Mouse (Mus musculus) stomach, postnatal 0 days (tissue): ENCODE data around the gene BC048562.

Source experiments
- CTCF ChIP-seq: IDR thresholded peaks from 2 replicates; pipeline ENCODE4 v1.5.1; 2016; ENCODE audit warnings: antibody characterized with exemption, low read depth, mild to moderate bottlenecking, moderate library complexity
- EP300 ChIP-seq: optimal IDR thresholded peaks from 2 replicates; pipeline ENCODE3; 2016; ENCODE audit warnings: antibody characterized with exemption

DNA sequence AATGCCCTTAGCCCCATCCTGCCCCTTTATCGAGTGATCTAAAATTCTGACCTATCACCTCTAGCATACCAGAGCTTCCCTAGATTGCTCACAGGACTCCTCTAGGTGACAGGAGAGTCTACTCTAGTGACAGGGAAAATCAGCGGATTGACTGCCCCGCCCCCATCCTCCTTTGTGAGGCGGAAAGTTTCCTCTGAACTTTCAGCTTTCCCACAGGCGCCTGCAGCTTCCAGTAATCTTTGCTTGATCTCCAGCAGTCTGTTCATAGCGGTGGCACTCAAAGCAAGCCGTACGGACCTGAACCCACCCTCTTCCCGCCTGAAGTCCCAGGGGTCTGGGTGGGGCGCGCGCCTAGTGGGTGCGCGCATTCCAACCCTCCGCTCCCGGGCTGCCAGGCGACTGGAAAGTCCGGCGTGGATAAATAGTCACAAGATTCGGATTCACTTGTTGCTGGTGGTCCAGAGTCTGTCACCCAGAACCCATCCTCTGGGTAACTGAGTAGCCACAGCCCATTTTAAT lies 42.4 kb downstream of the BC048562 start:
- no peak for TF ChIP-seq CTCF
- peak; percentile 28 for TF ChIP-seq EP300
